Mouse (Mus musculus) midbrain, embryonic 10.5 days (tissue): ENCODE data around the gene 4930432K21Rik. TPM values are rescaled to one million over a fixed set of nuclear protein-coding genes. Genes with fewer than 3 reads are reported as not detected.

ENCODE experiments used
- DNase-seq: peaks from one replicate; pipeline ENCODE4 v3.0.0-alpha.2; 2017; ENCODE audit warnings: low spot score
- H3K27ac ChIP-seq: fragments of 300-500 bp; sonication (generic); replicated peaks from 2 replicates; pipeline ENCODE4 v1.5.1; 2016; ENCODE audit warnings: mild to moderate bottlenecking
- H3K27me3 ChIP-seq: fragments of 300-500 bp; sonication (generic); 2 replicates; pipeline ENCODE4 v1.6.1; 2016; ENCODE audit warnings: low read depth, mild to moderate bottlenecking; ENCODE audit not compliant: poor library complexity, severe bottlenecking
- H3K36me3 ChIP-seq: fragments of 300-500 bp; sonication (generic); 2 replicates; pipeline ENCODE4 v1.6.1; 2016; ENCODE audit warnings: mild to moderate bottlenecking, moderate library complexity
- H3K4me1 ChIP-seq: fragments of 300-500 bp; sonication (generic); 2 replicates; pipeline ENCODE4 v1.6.1; 2016
- H3K4me3 ChIP-seq: fragments of 300-500 bp; sonication (generic); 2 replicates; pipeline ENCODE4 v1.5.1; 2016; ENCODE audit warnings: mild to moderate bottlenecking, moderate library complexity
- H3K9me3 ChIP-seq: fragments of 300-500 bp; sonication (generic); replicated peaks from 2 replicates; pipeline ENCODE4 v1.6.1; 2016; ENCODE audit warnings: mild to moderate bottlenecking
- WGBS: fragments of 180-500 bp; shearing (Covaris S2); methylation state at CpG from one replicate; pipeline ENCODE4 v1.1.7; 2016; 5-methylcytosine and 5-hydroxymethylcytosine counted together
- polyA plus RNA-seq: library from polyadenylated mRNA; unstranded; fragments of >200 nt; fragmentation: Nextera tagmentation; extraction: Ambion mirVana; gene quantifications from 2 replicates; pipeline ENCODE4 v1.2.1, GENCODE M21; 2016

4930432K21Rik gene
- polyA plus RNA-seq, 1 experiment from 2014 or later = 2.4 TPM

- Histone ChIP-seq H3K4me1 (peaks cover 44% of the 10 kb centered on the region), H3K9me3 (peaks cover 4% of the 10 kb centered on the region; the same call in 1 of the 2 replicates)
These were observed 38.7 kb downstream of the 4930432K21Rik start for GRCm38 (mm10) chr8:84186547-84186946.

GRCm38 (mm10) chr8:84187065-84187755 is 39.4 kb downstream of the 4930432K21Rik start:
- WGBS = 8% methylated on average over 21 of the region's 21 CpGs
- Histone ChIP-seq H3K36me3 (no peaks in the 10 kb centered on the region), H3K4me3 (peak overlapping the region; percentile 52), H3K27ac (peak overlapping the region; percentile 61; the same call in 1 of the 2 replicates), H3K9me3 (peaks cover 4% of the 10 kb centered on the region; the same call in 1 of the 2 replicates), H3K27me3 (peaks cover 47% of the 10 kb centered on the region), H3K4me1 (peaks cover 45% of the 10 kb centered on the region)
- DNase-seq = peak; percentile 80

More at GRCm38 (mm10) chr8:84186547-84186946, 38.7 kb downstream of the 4930432K21Rik start:
- H3K4me3 ChIP-seq = peak overlapping the region; percentile 52
- WGBS = under 1% methylated on average over 12 of the region's 12 CpGs
- H3K36me3 ChIP-seq = 0 out of 2 replicates have a peak, but pooled peaks cover 4% of the 10 kb centered on the region
- peak; percentile 82 for DNase-seq
- peak overlapping the region; percentile 61; the same call in 1 of the 2 replicates for H3K27ac ChIP-seq
- H3K27me3 ChIP-seq = peaks cover 41% of the 10 kb centered on the region

- peaks cover 62% of the 10 kb centered on the region for H3K27me3 ChIP-seq
- no peak overlapping the region for H3K27ac ChIP-seq
- peaks cover 4% of the 10 kb centered on the region; the same call in 1 of the 2 replicates for H3K9me3 ChIP-seq
- peaks cover 42% of the 10 kb centered on the region for H3K4me1 ChIP-seq
- no peak overlapping the region for H3K4me3 ChIP-seq
- H3K36me3 ChIP-seq = no peaks in the 10 kb centered on the region
- WGBS = 87% methylated on average over 10 of the region's 10 CpGs
- no peak for DNase-seq
These were observed 40.8 kb downstream of the 4930432K21Rik start for GRCm38 (mm10) chr8:84188671-84189070.

GRCm38 (mm10) chr8:84189603-84190002 is 41.8 kb downstream of the 4930432K21Rik start:
- Histone ChIP-seq H3K27ac (no peak overlapping the region), H3K36me3 (no peaks in the 10 kb centered on the region), H3K4me3 (no peak overlapping the region), H3K27me3 (peaks cover 57% of the 10 kb centered on the region), H3K9me3 (peaks cover 4% of the 10 kb centered on the region; the same call in 1 of the 2 replicates), H3K4me1 (peaks cover 33% of the 10 kb centered on the region)
- WGBS = 65% methylated on average over 4 of the region's 4 CpGs
- DNase-seq = no peak

GRCm38 (mm10) chr8:84190191-84190867 is 42.5 kb downstream of the 4930432K21Rik start:
- 93% methylated on average over 7 of the region's 7 CpGs for WGBS
- peaks cover 30% of the 10 kb centered on the region for H3K4me1 ChIP-seq
- peaks cover 50% of the 10 kb centered on the region for H3K27me3 ChIP-seq
- H3K27ac ChIP-seq = no peak overlapping the region
- no peak overlapping the region for H3K4me3 ChIP-seq
- H3K36me3 ChIP-seq = no peaks in the 10 kb centered on the region
- H3K9me3 ChIP-seq = peaks cover under 1% of the 10 kb centered on the region; the same call in 1 of the 2 replicates
- no peak for DNase-seq

- no peaks in the 10 kb centered on the region for H3K9me3 ChIP-seq
These were observed 44.2 kb downstream of the 4930432K21Rik start for GRCm38 (mm10) chr8:84192023-84192422.

GRCm38 (mm10) chr8:84192555-84192954 is 44.7 kb downstream of the 4930432K21Rik start:
- Histone ChIP-seq H3K4me3 (peak overlapping the region; percentile 42), H3K36me3 (no peaks in the 10 kb centered on the region), H3K27ac (peak overlapping the region; percentile 81), H3K27me3 (peaks cover 38% of the 10 kb centered on the region), H3K4me1 (peaks cover 26% of the 10 kb centered on the region), H3K9me3 (no peaks in the 10 kb centered on the region)
- DNase-seq = peak; percentile 80
- WGBS = 6% methylated on average over 33 of the region's 33 CpGs

More at GRCm38 (mm10) chr8:84192023-84192422, 44.2 kb downstream of the 4930432K21Rik start:
- H3K4me3 ChIP-seq = peak overlapping the region; percentile 42
- H3K27ac ChIP-seq = peak overlapping the region; percentile 81
- no peaks in the 10 kb centered on the region for H3K36me3 ChIP-seq
- DNase-seq = peak; percentile 43
- H3K27me3 ChIP-seq = peaks cover 44% of the 10 kb centered on the region
- 48% methylated on average over 13 of the region's 13 CpGs for WGBS
- peaks cover 24% of the 10 kb centered on the region for H3K4me1 ChIP-seq

- no peaks in the 10 kb centered on the region for H3K9me3 ChIP-seq
- 71% methylated on average over 4 of the region's 4 CpGs for WGBS
- H3K36me3 ChIP-seq = no peaks in the 10 kb centered on the region
- H3K4me1 ChIP-seq = peaks cover 32% of the 10 kb centered on the region
- no peak for DNase-seq
- peaks cover 32% of the 10 kb centered on the region for H3K27me3 ChIP-seq
- no peak overlapping the region for H3K4me3 ChIP-seq
- H3K27ac ChIP-seq = no peak overlapping the region
These were observed 45.3 kb downstream of the 4930432K21Rik start for GRCm38 (mm10) chr8:84193161-84193560.

GRCm38 (mm10) chr8:84193566-84193965 is 45.7 kb downstream of the 4930432K21Rik start:
- H3K27ac ChIP-seq = no peak overlapping the region
- no peak for DNase-seq

GRCm38 (mm10) chr8:84194224-84194743 is 46.5 kb downstream of the 4930432K21Rik start:
- Histone ChIP-seq H3K4me1 (peaks cover 43% of the 10 kb centered on the region), H3K9me3 (no peaks in the 10 kb centered on the region), H3K27me3 (peaks cover 22% of the 10 kb centered on the region), H3K36me3 (no peaks in the 10 kb centered on the region), H3K4me3 (no peak overlapping the region), H3K27ac (no peak overlapping the region; the same call in 1 of the 2 replicates)
- DNase-seq = no peak
- WGBS = 72% methylated on average over 3 of the region's 3 CpGs

More at GRCm38 (mm10) chr8:84193566-84193965, 45.7 kb downstream of the 4930432K21Rik start:
- Histone ChIP-seq H3K27me3 (peaks cover 28% of the 10 kb centered on the region), H3K4me1 (peaks cover 36% of the 10 kb centered on the region), H3K9me3 (no peaks in the 10 kb centered on the region), H3K36me3 (no peaks in the 10 kb centered on the region), H3K4me3 (no peak overlapping the region)
- 78% methylated on average over 5 of the region's 5 CpGs for WGBS

- Histone ChIP-seq H3K27me3 (peaks cover 41% of the 10 kb centered on the region), H3K4me3 (peak overlapping the region; percentile 63), H3K36me3 (no peaks in the 10 kb centered on the region), H3K4me1 (peaks cover 59% of the 10 kb centered on the region), H3K27ac (peak overlapping the region; percentile 93), H3K9me3 (no peaks in the 10 kb centered on the region)
- DNase-seq = peak; percentile 98
- WGBS = 3% methylated on average over 43 of the region's 43 CpGs
These were observed 49.5 kb downstream of the 4930432K21Rik start for GRCm38 (mm10) chr8:84197141-84197921.
